Mouse (Mus musculus): ENCODE data around the gene AA467197. TPM values are rescaled to one million over a fixed set of nuclear protein-coding genes. Genes with fewer than 3 reads are reported as not detected.

The AA467197 gene
- polyA plus RNA-seq, 1 experiment from 2014 or later = 6.8 TPM

DNA sequence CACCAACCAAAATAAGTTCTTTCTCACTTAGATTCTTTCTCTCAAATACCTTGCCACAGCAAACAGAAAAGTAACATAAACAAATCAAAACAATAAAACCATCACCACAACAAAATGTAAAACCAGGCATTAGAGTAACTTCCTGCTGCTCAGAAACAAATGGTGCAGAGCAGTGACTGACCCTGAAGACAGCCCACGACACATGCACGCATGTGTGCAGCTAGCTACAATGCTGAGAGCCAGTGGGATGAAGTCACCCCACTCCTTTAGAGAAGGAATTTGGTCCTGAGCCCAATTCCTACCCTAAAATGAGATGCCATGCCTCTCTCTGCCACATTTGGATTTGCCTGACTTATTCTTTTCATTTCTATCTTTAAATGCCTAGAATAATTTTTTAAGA is 35.4 kb upstream of the AA467197 start:
- no peaks in the 10 kb centered on the region for H3K4me1 ChIP-seq (ENCODE audit: insufficient read depth)
- WGBS (ENCODE audit: insufficient replicate concordance) = 83% methylated on average over 2 of the region's 2 CpGs
- no peaks in the 10 kb centered on the region for H3K27me3 ChIP-seq (ENCODE audit: insufficient read depth, low read length)
- DNase-seq (no peak), ATAC-seq (no peak)
- no peaks in the 10 kb centered on the region for H3K9me3 ChIP-seq (ENCODE audit: low read length)
- no peaks in the 10 kb centered on the region for H3K36me3 ChIP-seq (replicated peaks; ENCODE audit: insufficient read depth, low read length)
- no peak overlapping the region for H3K4me3 ChIP-seq (ENCODE audit: low read depth, low read length)
- H3K9ac ChIP-seq (replicated peaks) = no peak overlapping the region
- TF ChIP-seq EP300 (IDR thresholded peaks at IDR 0.05; ENCODE audit: low read depth) = no peak
- no peak for TF ChIP-seq CTCF (IDR thresholded peaks at IDR 0.05; ENCODE audit: low read depth)
- H3K27ac ChIP-seq (ENCODE audit: low read depth) = no peak overlapping the region
- H3K4me2 ChIP-seq (ENCODE audit: low read depth, low read length) = no peak overlapping the region

DNA sequence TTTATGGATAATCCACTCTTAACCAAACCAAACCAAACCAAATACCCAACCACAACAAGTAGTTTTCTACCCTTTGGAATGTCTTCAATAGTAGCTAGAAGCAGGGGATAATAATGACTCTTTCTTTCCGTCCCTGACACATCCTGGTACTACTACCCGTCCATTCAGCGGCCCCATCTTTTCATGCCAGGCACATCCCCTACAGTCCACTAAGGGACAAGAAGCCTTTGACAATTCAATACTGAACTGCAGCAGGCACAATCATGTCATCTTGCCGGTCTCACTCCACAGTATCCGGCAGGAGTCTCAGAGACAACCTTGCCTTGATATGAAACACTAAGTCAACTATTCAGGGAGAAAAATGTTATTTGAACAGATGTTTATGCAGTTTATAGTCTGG is 31.0 kb upstream of the AA467197 start:
- DNase-seq (no peak), ATAC-seq (no peak)
- Histone ChIP-seq H3K9ac (replicated peaks) (no peak overlapping the region), H3K27ac (ENCODE audit: low read depth) (no peak overlapping the region), H3K4me2 (ENCODE audit: low read depth, low read length) (no peak overlapping the region), H3K4me3 (ENCODE audit: low read depth, low read length) (no peak overlapping the region), H3K4me1 (ENCODE audit: insufficient read depth) (peaks cover 3% of the 10 kb centered on the region), H3K27me3 (ENCODE audit: insufficient read depth, low read length) (peaks cover 3% of the 10 kb centered on the region; the same call in 1 of the 2 replicates), H3K36me3 (replicated peaks; ENCODE audit: insufficient read depth, low read length) (no peaks in the 10 kb centered on the region), H3K9me3 (ENCODE audit: low read length) (no peaks in the 10 kb centered on the region)
- 78% methylated on average over 5 of the region's 5 CpGs for WGBS (ENCODE audit: insufficient replicate concordance)
- TF ChIP-seq EP300 (IDR thresholded peaks at IDR 0.05; ENCODE audit: low read depth) (no peak), CTCF (IDR thresholded peaks at IDR 0.05; ENCODE audit: low read depth) (no peak)

- Histone ChIP-seq H3K27ac (ENCODE audit: low read depth) (no peak overlapping the region), H3K4me3 (ENCODE audit: low read depth, low read length) (no peak overlapping the region), H3K9ac (replicated peaks) (no peak overlapping the region), H3K36me3 (replicated peaks; ENCODE audit: insufficient read depth, low read length) (no peaks in the 10 kb centered on the region), H3K9me3 (ENCODE audit: low read length) (no peaks in the 10 kb centered on the region), H3K27me3 (ENCODE audit: insufficient read depth, low read length) (peaks cover 6% of the 10 kb centered on the region; the same call in 1 of the 2 replicates), H3K4me2 (ENCODE audit: low read depth, low read length) (no peak overlapping the region), H3K4me1 (ENCODE audit: insufficient read depth) (peaks cover 5% of the 10 kb centered on the region)
- no peak for DNase-seq
- WGBS (ENCODE audit: insufficient replicate concordance) = 74% methylated on average over 9 of the region's 9 CpGs
- TF ChIP-seq EP300 (IDR thresholded peaks at IDR 0.05; ENCODE audit: low read depth) (no peak), CTCF (IDR thresholded peaks at IDR 0.05; ENCODE audit: low read depth) (no peak)
- no peak for ATAC-seq
These were observed 28.0 kb upstream of the AA467197 start for GRCm38 (mm10) chr2:122608820-122609219.

DNA sequence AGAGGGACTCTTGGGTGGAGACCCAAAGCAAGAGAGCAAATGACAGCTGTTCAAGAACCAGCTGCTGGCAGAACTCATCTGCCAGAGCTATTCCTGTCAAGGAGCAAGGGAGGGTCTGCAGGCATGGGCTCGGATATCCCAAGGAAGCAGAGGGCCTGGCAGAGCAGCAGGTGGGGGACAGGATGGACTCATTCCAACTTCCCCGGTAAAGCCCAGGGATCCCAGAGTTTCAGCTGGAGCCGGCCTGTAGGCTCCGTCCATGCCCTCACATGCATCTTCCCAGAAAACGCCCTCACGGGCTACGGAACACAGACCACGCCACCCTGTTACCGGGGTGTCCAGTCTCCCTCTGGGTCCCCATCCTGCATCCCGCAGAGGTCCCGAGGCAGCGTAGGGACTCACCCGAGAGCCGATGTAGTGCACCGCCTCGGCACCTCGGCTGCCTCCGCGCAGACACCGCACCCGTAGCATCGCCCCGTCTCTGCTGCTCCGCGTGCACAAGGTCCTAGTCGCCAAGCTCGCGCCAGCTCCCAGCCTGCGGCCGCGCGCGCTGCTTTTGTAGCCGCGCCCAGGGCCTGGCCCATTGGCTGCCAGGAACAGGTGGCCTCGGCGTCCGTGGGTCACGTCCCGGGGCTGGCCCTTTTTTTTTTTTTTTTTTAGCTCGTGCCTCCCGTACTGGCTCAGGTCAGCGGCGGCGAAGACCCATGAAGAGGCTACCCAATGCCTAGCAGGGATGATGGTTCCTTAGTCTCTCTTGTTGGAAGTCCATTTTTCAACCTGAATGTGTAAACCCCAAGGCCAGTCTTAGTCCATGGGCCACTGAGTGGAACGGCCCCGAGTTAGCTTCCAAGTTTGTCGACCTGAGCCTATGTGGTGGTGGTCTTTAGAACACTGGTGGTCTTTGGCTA is 25.8 kb upstream of the AA467197 start, which contains the start of gene Gatm:
Gatm (minus strand) TSS at position 558 of the 908 bp plus-strand sequence.
- peak; percentile 71 for DNase-seq
- no peak for TF ChIP-seq EP300 (IDR thresholded peaks at IDR 0.05; ENCODE audit: low read depth)
- H3K27me3 ChIP-seq (ENCODE audit: insufficient read depth, low read length) = peaks cover 6% of the 10 kb centered on the region; the same call in 1 of the 2 replicates
- peaks cover 5% of the 10 kb centered on the region for H3K4me1 ChIP-seq (ENCODE audit: insufficient read depth)
- H3K9ac ChIP-seq (replicated peaks) = no peak within 1 kb of the TSS; the same call in 1 of the 2 replicates
- 3% methylated on average over 48 of the region's 48 CpGs for WGBS (ENCODE audit: insufficient replicate concordance)
- H3K36me3 ChIP-seq (replicated peaks; ENCODE audit: insufficient read depth, low read length) = no peaks in the 10 kb centered on the region
- H3K4me2 ChIP-seq (ENCODE audit: low read depth, low read length) = peak within 1 kb of the TSS; percentile 74
- peak within 1 kb of the TSS; percentile 36; the same call in 1 of the 2 replicates for H3K27ac ChIP-seq (ENCODE audit: low read depth)
- ATAC-seq = peak; percentile 96
- H3K4me3 ChIP-seq (ENCODE audit: low read depth, low read length) = peak within 1 kb of the TSS; percentile 51
- H3K9me3 ChIP-seq (ENCODE audit: low read length) = no peaks in the 10 kb centered on the region

DNA sequence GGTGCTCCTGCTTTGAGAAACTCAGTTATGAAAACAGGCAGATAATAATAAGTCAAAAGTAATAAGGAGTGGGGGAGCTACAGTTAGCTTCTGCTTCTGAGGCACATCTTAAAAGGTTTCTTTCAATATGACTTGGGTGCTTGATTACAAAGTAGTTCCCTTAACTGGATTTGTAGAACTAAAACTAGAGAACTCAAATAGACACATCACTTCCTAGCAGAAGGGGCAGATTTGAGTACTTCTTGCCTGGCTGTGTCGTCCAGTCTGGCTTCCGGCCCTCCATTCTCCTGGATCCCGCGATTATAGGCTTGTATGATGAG is 25.2 kb upstream of the AA467197 start:
- Histone ChIP-seq H3K4me1 (ENCODE audit: insufficient read depth) (peaks cover 5% of the 10 kb centered on the region), H3K36me3 (replicated peaks; ENCODE audit: insufficient read depth, low read length) (no peaks in the 10 kb centered on the region), H3K27ac (ENCODE audit: low read depth) (no peak overlapping the region), H3K9me3 (ENCODE audit: low read length) (no peaks in the 10 kb centered on the region), H3K9ac (replicated peaks) (no peak overlapping the region), H3K27me3 (ENCODE audit: insufficient read depth, low read length) (peaks cover 6% of the 10 kb centered on the region; the same call in 1 of the 2 replicates), H3K4me2 (ENCODE audit: low read depth, low read length) (peak overlapping the region; percentile 74), H3K4me3 (ENCODE audit: low read depth, low read length) (peak overlapping the region; percentile 51; the same call in 1 of the 2 replicates)
- WGBS (ENCODE audit: insufficient replicate concordance) = 93% methylated on average over 4 of the region's 4 CpGs
- TF ChIP-seq EP300 (IDR thresholded peaks at IDR 0.05; ENCODE audit: low read depth) (no peak), CTCF (IDR thresholded peaks at IDR 0.05; ENCODE audit: low read depth) (no peak)
- ATAC-seq (0 out of 2 replicates have a peak, but pooled peaks have one; percentile 18), DNase-seq (no peak)

- Histone ChIP-seq H3K9me3 (ENCODE audit: low read length) (no peaks in the 10 kb centered on the region), H3K9ac (replicated peaks) (no peak overlapping the region), H3K4me3 (ENCODE audit: low read depth, low read length) (no peak overlapping the region), H3K27ac (ENCODE audit: low read depth) (no peak overlapping the region), H3K4me1 (ENCODE audit: insufficient read depth) (no peaks in the 10 kb centered on the region), H3K36me3 (replicated peaks; ENCODE audit: insufficient read depth, low read length) (no peaks in the 10 kb centered on the region), H3K27me3 (ENCODE audit: insufficient read depth, low read length) (no peaks in the 10 kb centered on the region), H3K4me2 (ENCODE audit: low read depth, low read length) (no peak overlapping the region)
- DNase-seq = no peak
- no peak for ATAC-seq
- TF ChIP-seq CTCF (IDR thresholded peaks at IDR 0.05; ENCODE audit: low read depth) (no peak), EP300 (IDR thresholded peaks at IDR 0.05; ENCODE audit: low read depth) (no peak)
- WGBS (ENCODE audit: insufficient replicate concordance) = 79% methylated on average over 6 of the region's 6 CpGs
These were observed 20.5 kb upstream of the AA467197 start for GRCm38 (mm10) chr2:122616237-122616636.

Measured in liver, postnatal 0 days (tissue).